Mouse (Mus musculus) liver, postnatal 0 days (tissue): ENCODE measurements at regions not wholly inside any gene's neighbourhood (a gene's known extent, or its start where the extent isn't known, plus 50 kb on each side); places are given as distances from the start of the nearest gene placed in this dataset.

Source experiments
- ATAC-seq: fragments of 200-750 bp; cut with Nextera tagmentation; 2 replicates; pipeline ENCODE4 v1.8.0; 2017; ENCODE audit warnings: mild to moderate bottlenecking, moderate library complexity
- DNase-seq: peaks from one replicate; pipeline ENCODE4 v3.0.0-alpha.2; 2016
- H3K27ac ChIP-seq: fragments of 300-500 bp; sonication (generic); 2 replicates; pipeline ENCODE4 v1.5.1; 2014; ENCODE audit warnings: antibody characterized with exemption, moderate library complexity, mild to moderate bottlenecking, low read depth
- H3K27me3 ChIP-seq: fragments of 300-500 bp; sonication (generic); 2 replicates; pipeline ENCODE4 v1.6.1; 2014; ENCODE audit warnings: low read length, control low read depth, mixed read lengths; ENCODE audit not compliant: insufficient read depth
- H3K36me3 ChIP-seq: fragments of 300-500 bp; sonication (generic); replicated peaks from 2 replicates; pipeline ENCODE4 v1.6.1; 2014; ENCODE audit warnings: mild to moderate bottlenecking, control low read depth, low read length, moderate library complexity, mixed read lengths; ENCODE audit not compliant: insufficient read depth
- H3K4me1 ChIP-seq: fragments of 300-500 bp; sonication (generic); 2 replicates; pipeline ENCODE4 v1.6.1; 2014; ENCODE audit warnings: antibody characterized with exemption, mild to moderate bottlenecking, control low read depth; ENCODE audit not compliant: insufficient read depth
- H3K4me2 ChIP-seq: fragments of 300-500 bp; sonication (generic); 2 replicates; pipeline ENCODE4 v1.6.1; 2014; ENCODE audit warnings: low read depth, mild to moderate bottlenecking, low read length, moderate library complexity, mixed read lengths
- H3K4me3 ChIP-seq: fragments of 300-500 bp; sonication (generic); 2 replicates; pipeline ENCODE4 v1.5.1; 2014; ENCODE audit warnings: low read depth, low read length
- H3K9ac ChIP-seq: fragments of 300-500 bp; sonication (generic); replicated peaks from 2 replicates; pipeline ENCODE4 v1.6.1; 2014; ENCODE audit warnings: mild to moderate bottlenecking, moderate library complexity
- H3K9me3 ChIP-seq: fragments of 300-500 bp; sonication (generic); 2 replicates; pipeline ENCODE4 v1.6.1; 2016; ENCODE audit warnings: mild to moderate bottlenecking, control low read depth, low read length, mixed read lengths
- CTCF ChIP-seq: sonication (generic); IDR thresholded peaks from 2 replicates; pipeline ENCODE4 v1.5.1; 2016; ENCODE audit warnings: antibody characterized with exemption, low read depth
- EP300 ChIP-seq: IDR thresholded peaks from 2 replicates; pipeline ENCODE4 v1.6.1; 2016; ENCODE audit warnings: antibody characterized with exemption, low read depth, mild to moderate bottlenecking
- WGBS: fragments of 180-500 bp; shearing (Covaris S2); extraction: QIAGEN DNeasy Blood & Tissue Kit; methylation state at CpG from one replicate; pipeline ENCODE4 v1.1.7; 2014; ENCODE audit not compliant: insufficient replicate concordance; 5-methylcytosine and 5-hydroxymethylcytosine counted together

GRCm38 (mm10) chr3:102335146-102335545, 130.7 kb upstream of the Vangl1 start:
- Histone ChIP-seq H3K4me1 (no peaks in the 10 kb centered on the region), H3K9me3 (no peaks in the 10 kb centered on the region), H3K4me2 (no peak overlapping the region), H3K36me3 (no peaks in the 10 kb centered on the region), H3K27ac (no peak overlapping the region), H3K9ac (no peak overlapping the region), H3K4me3 (no peak overlapping the region), H3K27me3 (no peaks in the 10 kb centered on the region)
- DNase-seq = peak; percentile 34
- TF ChIP-seq EP300 (no peak), CTCF (peak; percentile 76)
- WGBS = 67% methylated on average over 3 of the region's 3 CpGs
- no peak for ATAC-seq

- WGBS = 57% methylated on average over 3 of the region's 3 CpGs
- no peak overlapping the region for H3K4me2 ChIP-seq
- no peaks in the 10 kb centered on the region for H3K9me3 ChIP-seq
- H3K4me3 ChIP-seq = no peak overlapping the region
- no peak for ATAC-seq
- no peak overlapping the region for H3K9ac ChIP-seq
- no peaks in the 10 kb centered on the region for H3K4me1 ChIP-seq
- no peaks in the 10 kb centered on the region for H3K36me3 ChIP-seq
- H3K27me3 ChIP-seq = no peaks in the 10 kb centered on the region
- H3K27ac ChIP-seq = no peak overlapping the region
- no peak for DNase-seq
- TF ChIP-seq EP300 = no peak
- TF ChIP-seq CTCF = no peak
Observed at GRCm38 (mm10) chr3:102332221-102332620, 127.7 kb upstream of the Vangl1 start.

DNA sequence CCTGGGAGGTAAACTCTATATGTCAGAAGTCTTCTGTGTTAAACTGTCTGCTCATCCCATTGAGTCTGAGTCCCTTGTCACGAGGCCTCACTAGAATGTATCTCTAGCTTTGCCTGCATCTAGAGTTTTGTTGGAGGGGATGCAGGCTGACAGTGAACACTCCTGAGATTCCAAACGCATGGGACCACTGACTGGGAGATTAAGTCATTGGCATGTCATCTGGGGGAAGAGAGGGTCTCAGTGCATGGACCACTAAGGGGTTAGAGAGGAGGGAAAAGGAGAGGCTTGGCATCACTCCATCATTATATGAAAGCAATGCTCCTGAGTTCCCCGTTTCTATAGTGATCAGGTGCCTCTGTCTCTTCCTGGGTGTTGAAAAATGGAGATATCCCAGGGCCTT, 114.8 kb upstream of the Vangl1 start:
- H3K27ac ChIP-seq = no peak overlapping the region
- WGBS = 54% methylated on average over 3 of the region's 3 CpGs
- ATAC-seq = no peak

GRCm38 (mm10) chr3:102316151-102316550, 111.7 kb upstream of the Vangl1 start:
- Histone ChIP-seq H3K36me3 (no peaks in the 10 kb centered on the region), H3K9me3 (no peaks in the 10 kb centered on the region), H3K27ac (no peak overlapping the region), H3K4me2 (no peak overlapping the region), H3K4me3 (no peak overlapping the region), H3K27me3 (no peaks in the 10 kb centered on the region), H3K4me1 (no peaks in the 10 kb centered on the region), H3K9ac (no peak overlapping the region)
- DNase-seq (no peak), ATAC-seq (no peak)
- no peak for TF ChIP-seq EP300
- TF ChIP-seq CTCF = no peak
- 65% methylated on average over 3 of the region's 3 CpGs for WGBS

More for the DNA sequence above, 114.8 kb upstream of the Vangl1 start:
- no peaks in the 10 kb centered on the region for H3K36me3 ChIP-seq
- no peak overlapping the region for H3K4me2 ChIP-seq
- H3K9ac ChIP-seq = no peak overlapping the region
- no peak overlapping the region for H3K4me3 ChIP-seq
- H3K9me3 ChIP-seq = no peaks in the 10 kb centered on the region
- no peak for DNase-seq
- no peak for TF ChIP-seq EP300
- TF ChIP-seq CTCF = no peak
- no peaks in the 10 kb centered on the region for H3K27me3 ChIP-seq
- no peaks in the 10 kb centered on the region for H3K4me1 ChIP-seq

DNA sequence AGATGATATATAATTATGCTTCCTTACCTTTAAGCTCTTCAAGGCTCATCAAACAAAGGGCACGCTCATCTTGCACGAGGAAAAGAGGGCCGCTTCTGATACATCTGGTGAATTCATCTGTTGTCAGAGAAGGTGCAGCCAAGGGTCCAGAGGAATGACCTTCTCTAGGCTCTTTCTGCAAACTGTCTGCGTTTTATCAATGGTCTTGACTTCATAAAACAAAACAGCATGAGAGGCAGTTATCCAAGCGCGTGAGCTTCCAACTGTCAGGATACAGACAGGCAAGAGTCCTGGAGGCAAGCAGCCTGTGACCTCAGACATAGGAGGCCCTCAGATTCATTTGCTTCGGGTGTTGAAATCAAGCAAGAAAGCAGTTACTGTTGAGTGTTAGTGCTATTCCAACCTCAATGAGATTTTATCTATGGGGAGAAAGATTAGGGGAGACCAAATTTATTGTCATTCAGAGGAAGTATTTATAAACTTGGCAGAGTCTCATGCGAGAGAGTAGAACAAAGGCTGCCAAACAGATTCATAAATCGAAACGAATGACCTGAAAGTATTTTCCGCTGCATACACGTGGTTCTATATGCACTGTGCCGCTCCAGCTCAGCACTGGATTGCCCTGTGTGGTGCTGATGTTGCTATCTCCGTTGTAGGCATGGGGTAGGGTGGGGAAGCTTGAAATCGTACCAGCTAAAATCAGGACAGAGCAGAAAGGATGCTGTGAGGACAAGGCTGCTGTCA, 107.2 kb upstream of the Vangl1 start:
- Histone ChIP-seq H3K9ac (no peak overlapping the region), H3K4me2 (no peak overlapping the region), H3K27me3 (no peaks in the 10 kb centered on the region), H3K36me3 (no peaks in the 10 kb centered on the region), H3K9me3 (no peaks in the 10 kb centered on the region), H3K4me1 (no peaks in the 10 kb centered on the region), H3K27ac (no peak overlapping the region), H3K4me3 (no peak overlapping the region)
- ATAC-seq = no peak
- no peak for DNase-seq
- WGBS = 65% methylated on average over 15 of the region's 15 CpGs
- TF ChIP-seq CTCF = no peak
- no peak for TF ChIP-seq EP300

DNA sequence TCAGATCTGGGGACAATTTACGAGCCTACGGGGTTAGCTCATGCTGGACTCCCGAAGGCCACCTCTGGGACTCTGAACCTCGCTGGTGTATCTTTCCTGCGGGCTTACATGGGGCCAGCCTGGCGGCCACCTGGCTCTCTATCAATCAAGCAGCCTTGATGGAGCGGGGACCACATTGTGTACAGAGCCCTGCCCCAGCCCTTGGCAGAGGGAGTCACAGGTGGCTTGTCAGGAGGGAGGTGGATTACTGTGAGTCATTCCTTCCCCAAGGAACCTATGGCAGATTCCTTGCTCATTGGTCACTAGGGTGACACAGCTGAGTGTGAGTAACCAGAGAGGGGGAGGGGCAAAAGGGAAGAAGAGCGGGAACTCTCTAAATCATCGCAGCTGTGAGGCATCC, 105.8 kb upstream of the Vangl1 start:
- H3K4me2 ChIP-seq = no peak overlapping the region
- no peaks in the 10 kb centered on the region for H3K9me3 ChIP-seq
- no peak overlapping the region for H3K27ac ChIP-seq
- 74% methylated on average over 9 of the region's 9 CpGs for WGBS
- no peak for ATAC-seq
- H3K4me1 ChIP-seq = no peaks in the 10 kb centered on the region
- TF ChIP-seq EP300 (no peak), CTCF (no peak)
- no peak for DNase-seq
- H3K4me3 ChIP-seq = no peak overlapping the region
- H3K27me3 ChIP-seq = no peaks in the 10 kb centered on the region
- H3K9ac ChIP-seq = no peak overlapping the region
- H3K36me3 ChIP-seq = no peaks in the 10 kb centered on the region
